Mouse (Mus musculus) adrenal gland, adult 18-20 months (tissue): ENCODE data around the gene Pard3. TPM values are rescaled to one million over a fixed set of nuclear protein-coding genes. Genes with fewer than 3 reads are reported as not detected.
A peak's percentile ranks its signal among the peaks of the same experiment; 100 is the strongest.

Source experiments
- DNase-seq, 2 experiments: peaks; one replicate each; pipeline ENCODE4 v3.0.0; 2021 to 2022; ENCODE audit warnings: low spot score in 2 of 2
- total RNA-seq, 2 experiments: library from RNA; stranded (reverse); gene quantifications; 1 replicate in 1 of 2; 2 replicates in 1 of 2; pipeline ENCODE4 v1.2.3; 2021

The Pard3 gene
- total RNA-seq, 2 experiments from 2014 or later, result 32.5 to 42.2 TPM

DNA sequence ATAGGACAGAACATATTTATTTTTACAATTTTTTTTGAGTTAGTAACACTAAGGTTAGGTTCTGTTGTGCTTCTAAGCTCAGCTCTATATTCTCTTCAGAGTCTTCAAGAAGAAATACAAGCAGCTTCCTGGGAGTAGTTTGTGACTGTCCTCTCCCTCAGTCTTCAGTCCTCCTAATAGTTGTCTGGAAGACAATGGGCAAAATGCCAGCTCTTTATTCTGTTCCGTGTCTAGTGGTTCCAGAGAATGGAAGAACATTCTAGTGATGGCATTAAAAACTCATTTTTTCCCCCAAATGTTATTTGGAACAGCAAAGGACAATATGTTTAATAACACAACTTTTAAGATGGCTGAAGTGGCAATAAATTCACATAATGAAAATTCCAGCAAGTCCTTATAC lies 163.3 kb downstream of the Pard3 start:
- no peak for DNase-seq

GRCm38 (mm10) chr8:127227407-127227806 lies 163.7 kb downstream of the Pard3 start:
- DNase-seq, result peak in 1 of 2 experiments; percentile 14

GRCm38 (mm10) chr8:127229325-127230232 lies 165.9 kb downstream of the Pard3 start:
- no peak for DNase-seq

DNA sequence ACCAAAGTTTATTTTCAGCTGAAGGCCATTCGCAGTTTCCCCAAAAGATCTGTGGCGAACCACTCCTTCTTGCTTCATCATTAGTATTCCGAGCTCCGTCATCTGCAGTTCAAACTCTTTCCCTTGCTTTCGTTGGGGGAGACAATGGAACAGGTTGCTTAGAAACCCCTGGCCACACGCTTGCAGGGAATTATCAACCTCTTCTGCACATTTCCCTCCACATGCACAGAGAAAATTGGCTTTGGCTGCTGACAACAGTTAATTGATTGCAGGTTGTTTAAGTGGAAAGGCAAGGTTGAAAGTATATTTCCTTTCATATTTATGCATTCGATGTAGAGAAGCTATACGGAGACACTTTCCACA lies 166.5 kb downstream of the Pard3 start:
- no peak for DNase-seq

DNA sequence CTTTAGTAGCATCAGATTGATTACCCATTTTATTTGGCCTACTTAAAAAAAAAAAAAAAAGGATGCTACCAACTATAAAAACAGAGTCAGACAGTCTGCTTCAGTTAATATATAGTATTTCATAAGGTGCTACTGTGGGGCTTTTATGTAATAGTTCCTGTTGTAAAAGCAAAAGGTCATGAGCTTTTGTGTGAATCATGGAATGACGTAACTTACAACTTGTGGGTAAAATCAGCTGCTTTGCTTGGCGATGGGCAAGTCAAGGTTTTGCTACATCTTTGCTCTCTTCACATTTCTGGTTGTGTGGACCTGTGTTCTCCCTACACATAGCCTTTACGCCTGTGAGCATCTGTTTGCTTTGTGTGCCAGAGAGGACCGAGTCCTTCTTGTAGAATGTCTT lies 179.7 kb downstream of the Pard3 start:
- no peak for DNase-seq

DNA sequence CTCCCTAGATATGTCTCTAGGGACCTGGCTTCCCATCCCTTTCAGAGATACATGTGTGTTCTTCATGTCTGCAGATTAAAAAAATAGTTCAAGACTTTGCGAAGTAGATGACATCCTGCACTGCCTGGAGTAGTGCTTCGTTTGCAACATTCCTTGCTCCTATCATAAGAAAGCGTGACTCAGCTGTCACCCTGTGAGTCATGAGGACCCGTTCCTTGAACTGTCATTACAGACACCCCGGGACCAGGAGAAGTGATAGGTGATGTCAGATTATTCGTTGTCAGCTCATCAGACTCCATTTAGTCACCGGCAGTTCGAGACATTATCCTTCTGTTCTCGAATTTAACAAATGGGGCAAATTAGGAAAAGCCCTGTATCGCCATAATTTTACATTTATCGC lies 180.1 kb downstream of the Pard3 start:
- peak in 1 of 2 experiments; percentile 21 for DNase-seq

DNA sequence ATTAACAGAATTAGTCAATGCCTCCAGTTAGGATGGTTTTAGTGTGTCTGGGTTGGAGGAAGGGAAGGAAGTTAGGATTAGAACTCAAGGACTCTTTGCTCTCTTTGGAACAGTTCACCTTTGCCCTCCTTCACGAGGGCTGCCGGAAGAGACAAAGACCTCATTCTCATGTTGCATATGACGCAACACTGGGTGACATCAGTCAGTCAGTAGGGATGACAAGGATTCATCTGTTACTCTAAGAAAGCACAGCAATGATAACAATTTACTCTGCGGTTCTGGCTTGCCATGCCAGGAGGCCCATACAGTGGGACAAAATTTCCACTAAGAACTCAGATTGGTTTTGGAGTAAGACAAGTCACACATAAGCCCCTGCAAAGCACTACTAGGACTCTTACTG lies 187.1 kb downstream of the Pard3 start:
- no peak for DNase-seq

DNA sequence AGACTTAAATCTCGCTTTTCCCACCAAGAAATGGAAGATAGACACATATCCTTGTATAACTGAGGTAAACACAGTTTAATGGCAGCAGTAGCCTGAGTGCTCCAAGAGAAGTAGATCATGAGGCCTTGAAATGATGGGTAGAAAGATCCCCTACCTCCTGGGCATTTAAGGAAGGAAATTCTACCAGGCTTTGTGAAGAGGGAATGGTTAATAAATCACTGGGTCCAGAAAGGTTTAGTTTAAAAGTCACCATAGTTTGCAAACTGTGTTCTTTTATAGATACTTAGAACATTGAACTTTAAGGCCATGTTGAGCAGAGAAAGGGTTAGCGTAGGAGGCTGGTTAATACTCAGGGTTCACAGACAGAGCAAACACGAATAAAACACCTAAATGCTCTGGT lies 187.8 kb downstream of the Pard3 start:
- no peak for DNase-seq

GRCm38 (mm10) chr8:127251985-127252384 lies 188.3 kb downstream of the Pard3 start:
- no peak for DNase-seq

- no peak for DNase-seq
Observed at GRCm38 (mm10) chr8:127254625-127255024, 190.9 kb downstream of the Pard3 start.

DNA sequence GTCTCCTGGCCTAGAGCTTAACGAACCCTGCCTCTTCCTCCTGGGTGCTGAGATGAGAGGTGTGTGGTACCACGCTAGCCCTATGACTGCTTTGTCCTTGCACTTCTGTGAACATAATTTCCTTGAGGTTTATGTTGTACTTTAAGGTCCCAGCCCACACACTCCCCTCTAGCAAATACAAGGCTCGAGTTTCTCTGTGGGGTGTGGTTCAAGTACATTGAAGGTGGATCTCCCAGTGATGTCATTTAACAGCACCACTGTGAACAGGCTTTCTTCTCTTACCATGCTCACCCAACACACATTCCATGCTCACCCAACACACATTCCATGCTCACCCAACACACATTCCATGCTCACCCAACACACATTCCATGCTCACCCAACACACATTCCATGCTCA lies 193.4 kb downstream of the Pard3 start:
- no peak for DNase-seq

- DNase-seq, result no peak
Observed at GRCm38 (mm10) chr8:127261051-127261450, 197.4 kb downstream of the Pard3 start.

GRCm38 (mm10) chr8:127262026-127262425 lies 198.3 kb downstream of the Pard3 start:
- DNase-seq, result no peak

- no peak for DNase-seq
Observed at GRCm38 (mm10) chr8:127262436-127262835, 198.7 kb downstream of the Pard3 start.

- DNase-seq, result no peak
Observed at GRCm38 (mm10) chr8:127262926-127263325, 199.2 kb downstream of the Pard3 start.

DNA sequence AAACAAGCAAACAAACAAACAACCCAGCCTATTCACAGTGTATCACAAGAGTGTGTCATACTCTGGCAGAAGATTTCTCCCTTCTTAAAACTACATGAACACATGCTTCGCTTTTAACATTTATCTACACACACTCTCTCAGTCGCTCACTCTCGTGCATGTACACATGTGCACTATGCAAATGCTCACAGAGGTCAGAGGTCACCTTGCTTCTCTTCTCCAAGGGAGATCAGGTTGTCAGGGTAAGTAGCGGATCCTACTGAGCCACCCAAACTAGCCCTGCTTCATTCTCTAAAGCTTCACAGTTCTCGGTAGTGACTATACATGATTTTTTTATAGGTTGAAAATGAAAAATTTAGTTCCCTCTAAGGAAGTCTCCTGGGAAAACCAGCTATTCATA lies 199.8 kb downstream of the Pard3 start:
- DNase-seq, result no peak

- DNase-seq, result no peak
Observed at GRCm38 (mm10) chr8:127264691-127265470, 201.2 kb downstream of the Pard3 start.

DNA sequence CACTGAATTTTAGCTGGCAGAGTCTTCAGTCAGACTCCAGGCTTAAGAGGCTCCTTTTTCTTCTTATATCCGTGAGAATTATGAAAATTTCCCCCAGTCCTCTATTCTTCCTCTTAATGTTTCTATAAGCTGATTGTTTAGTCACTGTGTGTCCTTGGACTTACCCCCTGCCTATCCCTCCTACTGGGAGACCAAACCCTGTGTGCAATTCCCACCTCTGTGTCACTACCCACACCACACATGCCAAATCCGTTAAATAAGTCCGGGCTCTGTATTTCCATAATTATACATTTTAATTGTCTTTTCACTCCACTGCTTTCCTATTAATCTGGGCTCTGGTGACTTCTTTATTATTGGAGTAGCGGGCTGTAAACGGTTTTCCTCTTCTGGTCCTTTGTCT lies 203.1 kb downstream of the Pard3 start:
- DNase-seq, result no peak

DNA sequence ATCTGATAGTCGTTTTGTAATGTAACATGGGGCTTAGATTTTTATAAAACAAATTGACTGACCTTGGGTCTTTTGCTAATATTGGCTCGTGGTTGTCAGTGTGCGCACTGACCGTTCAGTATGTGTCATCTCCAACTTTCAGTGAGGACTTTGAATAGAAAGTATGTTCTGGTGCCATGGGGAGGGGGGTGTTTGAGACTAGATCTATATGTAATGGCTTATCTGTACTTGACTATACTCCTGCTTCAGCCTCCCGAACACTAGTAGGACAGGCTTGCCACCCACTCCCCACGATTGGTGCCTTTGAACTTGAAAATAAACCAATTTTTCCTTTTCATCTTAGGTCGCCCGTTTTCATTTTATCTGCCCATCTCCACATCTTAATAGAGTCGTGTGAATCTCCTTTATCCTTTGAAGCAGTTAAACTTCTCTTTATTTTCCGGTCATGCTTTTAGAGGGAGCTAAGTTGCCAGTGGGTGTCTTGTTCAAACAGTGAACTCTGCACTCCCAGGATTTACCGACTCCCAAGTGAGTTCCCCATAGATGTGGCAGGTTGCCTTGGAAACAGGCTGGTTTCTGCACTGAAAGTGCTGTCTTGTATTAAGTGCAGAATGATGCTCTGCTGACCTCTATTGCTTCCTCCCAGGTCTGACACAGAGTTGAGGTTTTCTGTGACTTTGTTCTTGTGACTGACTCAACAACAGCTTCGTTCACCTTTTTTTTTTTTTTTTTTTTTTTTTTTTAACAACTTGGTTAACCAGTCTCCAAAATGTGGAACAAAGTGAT lies 204.7 kb downstream of the Pard3 start:
- no peak for DNase-seq

DNA sequence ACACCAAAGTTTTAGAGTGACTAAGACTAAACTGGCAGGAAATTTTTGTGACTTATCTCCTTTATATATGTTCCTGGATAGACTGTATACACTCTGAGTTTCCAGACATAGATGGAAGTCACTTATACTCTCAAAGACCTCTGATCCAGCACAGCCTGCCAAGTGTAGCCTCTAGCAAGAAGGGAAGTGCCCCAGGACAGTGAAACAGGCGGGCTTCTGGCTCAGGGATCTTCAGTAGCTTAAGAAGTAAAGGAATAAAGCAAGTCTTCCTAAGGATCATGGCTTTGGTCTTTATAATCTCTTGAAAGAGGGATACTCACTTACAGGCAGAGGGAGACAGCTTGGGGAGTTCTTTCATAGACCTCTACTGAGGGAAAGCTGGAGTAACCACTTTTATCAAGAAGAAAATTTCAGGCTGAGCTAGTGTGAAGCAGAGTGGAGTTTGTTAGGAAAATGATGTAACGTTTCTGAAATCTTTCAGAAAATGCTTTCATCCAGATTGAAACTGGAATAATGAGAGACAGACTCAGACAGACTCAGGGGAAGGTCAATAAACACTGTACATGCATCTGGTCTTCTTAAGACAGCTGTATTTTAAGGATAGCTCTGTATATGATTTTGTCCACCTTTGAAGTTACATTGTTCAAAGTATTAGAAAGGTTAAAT lies 205.5 kb downstream of the Pard3 start:
- DNase-seq, result no peak

- DNase-seq, result no peak
Observed at GRCm38 (mm10) chr8:127271186-127271585, 207.5 kb downstream of the Pard3 start.
